Mouse (Mus musculus): ENCODE results near the gene Tctex1d2.

DNA sequence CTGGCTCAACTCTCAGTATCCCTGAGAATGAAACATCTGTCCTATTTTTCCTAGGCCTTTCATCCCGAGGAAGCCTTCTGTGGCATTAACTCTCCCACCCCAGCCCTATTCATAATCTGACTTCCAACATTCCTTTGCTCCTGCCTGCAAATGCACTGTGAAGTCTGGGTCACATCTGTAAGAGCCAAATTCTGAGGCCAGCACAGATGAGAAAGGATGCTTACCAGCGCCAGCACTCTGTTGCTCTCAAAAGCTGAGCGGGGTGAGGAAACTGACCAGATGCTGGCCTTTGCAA lies 23.0 kb upstream of the Tctex1d2 start:
- TF ChIP-seq GATA1 (IDR thresholded peaks at IDR 0.05; ENCODE audit: low read length): no peak
- TF ChIP-seq TAL1 (IDR thresholded peaks at IDR 0.05; ENCODE audit: low read length): no peak
